Mouse (Mus musculus) ES-E14 (cell line): ENCODE measurements at regions not wholly inside any gene's neighbourhood (a gene's known extent, or its start where the extent isn't known, plus 50 kb on each side); places are given as distances from the start of the nearest gene placed in this dataset.

Source experiments
- CHD2 ChIP-seq: IDR thresholded peaks from 2 replicates; pipeline ENCODE4 v1.6.1; 2014; ENCODE audit warnings: mild to moderate bottlenecking, low read depth, low read length, inconsistent platforms
- HCFC1 ChIP-seq: IDR thresholded peaks from 2 replicates; pipeline ENCODE4 v1.6.1; 2012; ENCODE audit warnings: low read length, inconsistent platforms, borderline replicate concordance; ENCODE audit not compliant: insufficient read depth
- MAFK ChIP-seq: IDR thresholded peaks from 2 replicates; pipeline ENCODE4 v1.6.1; 2014; ENCODE audit warnings: mild to moderate bottlenecking, low read depth, low read length, inconsistent platforms; ENCODE audit not compliant: insufficient read depth
- ZC3H11A ChIP-seq: IDR thresholded peaks from 2 replicates; pipeline ENCODE4 v1.6.1; 2012; ENCODE audit warnings: low read depth, mild to moderate bottlenecking, inconsistent platforms, low read length, borderline replicate concordance
- ZNF384 ChIP-seq: IDR thresholded peaks from 2 replicates; pipeline ENCODE4 v1.6.1; 2012; ENCODE audit warnings: low read depth, low read length, inconsistent platforms

GRCm38 (mm10) chr3:130951381-130951780, 158.9 kb upstream of the Lef1 start:
- TF ChIP-seq ZC3H11A, result no peak
- TF ChIP-seq CHD2, result no peak
- TF ChIP-seq HCFC1, result no peak
- TF ChIP-seq ZNF384, result no peak
- TF ChIP-seq MAFK, result no peak
